Mouse (Mus musculus): ENCODE data around the gene Plcb4.

The Plcb4 gene

DNA sequence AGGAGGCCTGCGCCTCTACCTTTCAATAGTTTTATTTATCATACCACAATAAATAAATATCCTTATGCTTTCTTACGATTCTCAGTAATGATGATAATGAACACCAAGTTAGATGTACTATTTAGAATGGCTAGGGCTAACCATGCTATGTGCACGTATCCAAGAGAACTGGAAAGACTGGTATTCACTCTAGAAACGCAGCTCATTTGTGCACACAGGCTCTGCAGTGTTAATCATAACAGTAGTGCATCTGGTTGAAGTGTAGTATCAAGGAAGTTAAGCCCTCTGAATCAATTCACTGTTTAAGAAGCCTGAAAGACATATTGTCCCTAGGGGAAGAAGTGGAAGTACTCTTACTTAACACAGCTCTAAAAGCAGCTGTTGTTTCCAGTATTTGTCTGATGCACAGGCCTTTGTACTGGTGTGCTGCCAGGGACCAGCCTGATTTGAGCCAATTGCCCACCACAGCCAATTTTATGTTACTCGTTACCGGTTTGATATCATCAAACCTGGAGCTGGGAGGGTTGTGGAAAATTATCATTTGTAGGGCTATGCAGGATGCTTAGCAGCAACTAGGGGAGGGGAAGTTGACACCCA is 100.8 kb downstream of the Plcb4 start:
- no peak for DNase-seq (ENCODE audit: low spot score in 2 of 2)

DNA sequence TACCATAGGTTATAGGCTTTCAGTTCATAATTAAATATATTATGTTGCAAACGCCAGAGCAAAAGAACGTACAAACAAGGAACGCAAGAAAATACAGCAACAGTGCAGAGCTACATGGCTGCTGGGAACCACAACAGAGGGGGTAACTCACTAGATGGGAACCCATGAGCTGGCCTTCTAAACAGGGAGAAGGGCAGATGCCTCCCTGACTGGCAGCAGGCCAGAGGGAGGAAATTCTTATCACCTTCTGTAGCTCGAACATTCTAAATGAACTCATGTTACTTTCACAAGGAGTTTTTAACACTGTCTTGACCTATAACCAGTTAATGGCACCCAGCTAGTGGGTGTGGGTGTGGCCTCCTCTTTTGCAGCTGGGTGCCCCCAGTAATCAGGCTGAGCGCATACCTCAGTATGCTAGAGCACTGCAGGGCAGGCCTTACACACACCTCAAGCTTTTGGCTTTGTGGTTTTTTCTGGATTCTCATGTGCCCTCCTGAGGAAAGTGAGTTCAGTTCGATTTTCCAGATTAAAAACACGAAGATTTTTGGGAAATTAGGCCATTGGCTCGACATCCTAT is 102.5 kb downstream of the Plcb4 start:
- DNase-seq (ENCODE audit: low spot score in 2 of 2), result no peak

GRCm38 (mm10) chr2:135764706-135765105 is 105.9 kb downstream of the Plcb4 start:
- no peak for DNase-seq (ENCODE audit: low spot score in 2 of 2)

GRCm38 (mm10) chr2:135766471-135767063 is 107.8 kb downstream of the Plcb4 start:
- DNase-seq (ENCODE audit: low spot score in 2 of 2), result no peak

DNA sequence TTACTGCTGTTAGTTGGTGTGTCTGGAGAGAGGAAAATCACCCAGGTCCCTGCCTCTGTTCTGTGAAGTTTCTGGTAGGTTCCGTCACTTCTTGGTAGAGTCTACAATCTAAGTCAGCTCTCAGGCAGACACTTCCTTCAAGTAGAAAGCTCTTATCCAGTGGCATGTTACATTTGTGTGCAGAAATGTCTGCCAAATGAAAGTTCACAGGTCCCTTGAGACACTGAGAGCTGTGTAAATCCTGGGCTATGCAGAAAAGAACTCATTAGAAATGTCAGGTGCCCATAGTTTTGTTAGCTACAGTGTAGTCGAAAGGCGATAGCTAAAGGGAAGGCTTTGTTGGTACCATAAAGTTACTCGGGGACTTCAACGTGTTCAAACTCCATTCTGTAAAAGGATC is 108.7 kb downstream of the Plcb4 start:
- DNase-seq (ENCODE audit: low spot score in 2 of 2), result no peak

DNA sequence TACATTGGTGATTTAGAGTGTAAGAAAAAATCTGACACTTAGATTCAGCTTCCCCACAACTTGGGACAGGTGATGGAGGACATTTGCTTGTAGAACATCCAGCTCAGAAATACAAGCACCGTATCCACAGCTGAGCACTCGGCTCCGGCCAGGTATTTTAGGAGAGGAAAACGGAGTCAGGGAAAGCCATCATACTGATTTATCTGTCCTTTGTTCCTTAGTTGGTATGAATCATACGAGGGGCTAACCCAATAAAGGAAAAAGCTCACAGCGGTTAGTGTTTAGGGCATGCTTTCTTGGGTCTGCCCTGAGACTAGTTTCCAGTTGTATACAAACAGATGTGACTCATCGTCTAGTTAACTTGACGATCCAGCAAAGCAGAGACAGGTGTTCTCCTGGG is 110.9 kb downstream of the Plcb4 start:
- DNase-seq (ENCODE audit: low spot score in 2 of 2), result no peak

DNA sequence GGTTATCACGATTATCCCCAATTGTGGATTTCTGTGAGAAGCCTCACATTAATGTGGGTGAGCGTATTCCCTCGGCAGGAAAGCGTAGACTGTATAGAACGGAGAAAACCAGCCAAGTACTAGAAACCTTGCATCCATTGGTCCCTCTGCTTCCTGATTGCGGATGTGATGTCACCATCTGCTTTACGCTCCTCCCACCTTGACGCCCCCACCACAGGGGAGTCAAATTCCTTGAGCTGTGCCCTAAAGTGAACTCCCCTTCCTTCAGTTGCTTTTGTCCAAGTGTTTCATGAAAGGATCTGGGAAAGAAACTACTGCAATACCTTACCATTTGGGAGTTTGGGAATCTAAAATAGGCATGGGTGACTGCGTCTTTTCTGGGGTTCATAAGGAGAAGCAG is 111.4 kb downstream of the Plcb4 start:
- no peak for DNase-seq (ENCODE audit: low spot score in 2 of 2)

- DNase-seq (ENCODE audit: low spot score in 2 of 2), result no peak
These were observed 114.6 kb downstream of the Plcb4 start for GRCm38 (mm10) chr2:135773194-135773972.

DNA sequence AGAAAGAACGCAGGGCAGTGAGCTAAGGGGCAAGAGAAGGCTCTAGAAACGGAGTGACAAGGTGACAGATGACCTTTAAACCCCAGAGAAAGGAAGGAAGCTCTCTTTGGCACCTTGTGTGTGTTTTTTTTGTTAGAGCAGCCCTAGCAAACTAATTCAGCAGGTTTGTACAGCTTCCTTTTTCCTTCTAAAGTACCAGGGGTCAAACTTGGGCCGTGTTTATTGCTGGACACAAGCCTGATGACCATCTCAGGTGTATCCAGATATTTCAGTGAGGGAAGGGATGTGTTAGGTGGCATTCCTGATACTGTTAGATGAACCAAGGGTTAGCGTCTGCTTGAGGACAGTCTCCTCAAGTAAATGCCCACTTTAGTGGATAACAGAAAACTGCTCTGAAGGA is 116.2 kb downstream of the Plcb4 start:
- no peak for DNase-seq (ENCODE audit: low spot score in 2 of 2)

DNA sequence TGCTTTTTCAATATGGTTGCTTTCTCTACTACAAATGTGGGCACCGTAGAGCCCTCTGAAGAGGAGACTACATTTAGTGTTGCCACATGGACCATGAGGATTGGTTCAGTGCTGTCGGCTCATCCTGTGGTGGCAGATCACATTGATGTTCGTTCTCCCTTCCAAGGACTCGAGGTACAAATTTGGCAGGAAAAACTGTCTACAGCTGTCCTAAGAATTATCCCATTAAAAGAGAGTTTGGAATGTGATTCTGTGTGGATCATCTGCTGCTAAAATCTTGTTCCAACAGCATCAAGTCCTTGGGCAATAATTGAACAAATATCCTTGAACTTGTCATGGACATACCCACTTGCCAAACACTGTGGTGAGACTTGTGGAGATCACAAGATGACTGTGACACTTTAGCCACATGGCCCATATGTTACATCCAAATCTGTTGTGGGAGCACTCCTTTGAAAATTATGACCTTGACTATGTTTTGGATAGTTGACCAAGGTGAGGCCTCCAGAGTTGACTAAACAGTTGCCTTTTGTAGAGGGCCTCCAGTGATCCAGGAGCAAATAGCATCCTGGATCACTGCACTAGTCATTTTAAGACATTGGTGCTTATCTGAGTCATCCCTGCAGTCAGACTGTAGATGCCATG is 117.4 kb downstream of the Plcb4 start:
- DNase-seq (ENCODE audit: low spot score in 2 of 2), result no peak

DNA sequence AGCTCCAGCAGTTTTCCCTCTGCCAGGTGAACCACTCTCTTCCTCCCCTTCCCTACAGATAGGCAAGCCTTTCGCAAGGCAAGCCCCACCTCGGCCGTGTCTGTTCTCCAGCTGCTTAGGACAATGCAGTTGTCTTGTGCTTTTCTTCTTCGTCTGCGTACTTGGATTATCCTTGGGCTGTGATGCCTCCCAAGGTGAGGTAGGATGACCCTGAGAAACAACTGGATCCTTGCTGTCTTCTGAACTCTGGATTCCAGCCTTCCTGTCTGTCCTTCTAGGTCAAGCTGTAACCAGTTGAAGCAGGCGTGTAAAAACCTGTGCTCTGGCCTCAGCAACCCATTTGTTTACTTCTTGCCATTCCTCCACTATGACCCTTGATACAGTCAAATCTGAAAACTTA is 122.6 kb downstream of the Plcb4 start:
- DNase-seq (ENCODE audit: low spot score in 2 of 2), result no peak

- no peak for DNase-seq (ENCODE audit: low spot score in 2 of 2)
These were observed 128.6 kb downstream of the Plcb4 start for GRCm38 (mm10) chr2:135787415-135787814.

DNA sequence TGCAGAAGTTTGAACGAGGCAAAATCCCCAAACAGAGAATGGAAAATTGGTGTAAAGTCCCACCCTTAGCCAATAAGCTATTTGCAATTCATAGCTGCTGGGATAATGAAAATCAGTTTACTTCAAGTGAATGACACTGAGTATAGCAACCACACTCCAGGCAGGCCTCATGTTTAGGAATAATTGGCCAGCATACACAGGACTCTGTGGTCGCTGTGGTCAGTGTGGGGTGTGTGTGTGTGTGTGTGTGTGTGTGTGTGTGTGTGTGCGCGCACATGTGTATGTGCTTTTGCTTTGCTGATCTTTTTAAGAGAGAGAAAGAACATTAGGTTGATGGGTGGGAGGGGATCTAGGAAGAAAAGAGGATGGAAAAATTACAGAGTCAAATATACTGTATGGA is 134.1 kb downstream of the Plcb4 start:
- no peak for DNase-seq (ENCODE audit: low spot score in 2 of 2)

DNA sequence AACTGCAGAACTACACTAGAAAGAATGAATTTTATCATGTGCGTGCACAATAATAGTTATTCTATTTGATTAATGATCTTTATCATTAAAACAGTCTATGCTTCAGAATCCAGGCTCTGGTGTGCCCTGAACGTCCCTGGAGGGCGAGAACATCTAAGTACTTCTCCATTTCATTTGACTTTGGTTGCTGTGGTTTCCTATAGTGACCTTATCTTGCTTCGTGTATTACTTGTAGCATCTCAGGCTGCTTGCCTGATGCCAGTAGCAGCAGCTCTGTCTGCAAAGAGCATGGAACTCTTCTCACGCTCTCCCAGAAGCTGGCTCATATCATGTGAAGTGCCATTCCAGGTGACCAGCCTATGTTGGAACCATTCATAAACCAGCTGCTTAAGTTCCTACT is 137.9 kb downstream of the Plcb4 start:
- DNase-seq (ENCODE audit: low spot score in 2 of 2), result no peak

GRCm38 (mm10) chr2:135797677-135798546 is 139.1 kb downstream of the Plcb4 start:
- no peak for DNase-seq (ENCODE audit: low spot score in 2 of 2)

DNA sequence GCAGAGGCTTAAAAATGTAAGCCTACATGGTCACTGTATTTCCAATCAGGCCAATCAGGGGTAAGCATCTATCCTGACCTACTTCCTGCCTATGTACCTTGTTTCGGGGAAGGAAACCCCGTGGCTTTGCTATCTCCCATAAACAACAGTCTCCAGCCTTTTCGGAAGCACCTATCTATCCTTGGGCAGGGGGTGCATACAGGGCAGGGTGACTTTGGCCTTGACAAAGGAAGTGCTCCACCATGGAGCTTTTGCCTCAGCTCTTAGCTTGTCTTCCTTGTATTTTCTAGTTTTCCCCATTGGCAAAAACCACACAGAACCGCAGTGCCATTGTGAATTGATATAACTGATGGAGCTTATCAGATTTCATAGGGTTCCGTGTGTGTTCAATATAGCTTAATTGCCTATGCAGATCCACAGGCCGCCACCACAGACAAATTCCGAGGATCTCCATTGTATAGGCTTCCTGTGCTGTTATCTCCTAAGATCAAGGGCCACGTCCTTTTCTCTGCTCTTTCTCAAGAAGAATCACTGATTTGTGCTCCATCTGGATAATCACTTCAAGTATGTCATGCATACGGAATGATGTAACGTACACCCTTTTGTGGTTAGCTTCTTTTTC is 140.4 kb downstream of the Plcb4 start:
- no peak for DNase-seq (ENCODE audit: low spot score in 2 of 2)

DNA sequence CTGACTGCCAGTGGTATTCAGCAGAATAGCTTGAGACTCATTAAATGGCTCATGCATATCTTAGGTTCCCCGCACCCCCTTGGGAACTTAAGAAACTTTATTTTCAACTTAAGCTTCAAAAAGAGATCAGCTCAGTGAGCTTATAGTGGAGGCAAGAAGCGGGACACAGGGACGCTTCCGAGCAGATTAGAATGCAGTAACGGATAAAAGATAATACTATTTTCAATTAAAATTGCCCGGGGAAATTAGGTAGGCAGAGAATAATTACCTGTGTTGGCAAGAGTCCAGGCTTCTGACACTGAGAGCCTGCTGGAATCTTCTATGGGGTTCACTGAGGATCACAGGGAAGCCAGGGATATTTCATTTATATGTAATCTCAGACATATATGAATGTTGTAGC is 141.6 kb downstream of the Plcb4 start:
- no peak for DNase-seq (ENCODE audit: low spot score in 2 of 2)

DNA sequence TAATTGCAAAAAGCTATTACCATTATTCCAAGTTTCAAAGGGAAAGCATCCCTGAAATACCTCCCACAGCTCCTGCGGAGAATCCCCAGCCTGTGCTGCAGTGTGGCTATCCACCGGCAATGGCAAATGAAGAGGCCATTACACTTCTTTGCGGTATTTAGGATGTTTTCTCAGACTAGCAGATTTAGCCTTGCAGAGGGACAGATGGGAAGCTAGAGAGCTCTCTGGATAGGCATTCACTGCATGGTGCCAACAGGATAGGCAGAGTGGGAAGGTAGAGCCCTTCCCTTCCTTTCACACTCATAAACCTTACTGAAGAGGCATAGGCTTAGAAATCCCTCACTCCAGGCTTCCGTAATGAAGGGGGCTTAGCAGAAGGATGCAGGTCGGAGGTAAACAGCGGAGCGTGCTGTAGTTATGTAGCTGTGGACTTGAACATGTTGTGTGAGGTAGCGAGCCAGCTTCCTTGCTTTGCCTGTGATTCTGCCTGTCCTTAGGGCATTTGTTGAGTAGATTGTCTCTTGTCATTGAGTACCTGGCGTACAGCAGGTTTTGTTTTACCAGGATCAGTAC is 144.2 kb downstream of the Plcb4 start:
- DNase-seq (ENCODE audit: low spot score in 2 of 2), result no peak

DNA sequence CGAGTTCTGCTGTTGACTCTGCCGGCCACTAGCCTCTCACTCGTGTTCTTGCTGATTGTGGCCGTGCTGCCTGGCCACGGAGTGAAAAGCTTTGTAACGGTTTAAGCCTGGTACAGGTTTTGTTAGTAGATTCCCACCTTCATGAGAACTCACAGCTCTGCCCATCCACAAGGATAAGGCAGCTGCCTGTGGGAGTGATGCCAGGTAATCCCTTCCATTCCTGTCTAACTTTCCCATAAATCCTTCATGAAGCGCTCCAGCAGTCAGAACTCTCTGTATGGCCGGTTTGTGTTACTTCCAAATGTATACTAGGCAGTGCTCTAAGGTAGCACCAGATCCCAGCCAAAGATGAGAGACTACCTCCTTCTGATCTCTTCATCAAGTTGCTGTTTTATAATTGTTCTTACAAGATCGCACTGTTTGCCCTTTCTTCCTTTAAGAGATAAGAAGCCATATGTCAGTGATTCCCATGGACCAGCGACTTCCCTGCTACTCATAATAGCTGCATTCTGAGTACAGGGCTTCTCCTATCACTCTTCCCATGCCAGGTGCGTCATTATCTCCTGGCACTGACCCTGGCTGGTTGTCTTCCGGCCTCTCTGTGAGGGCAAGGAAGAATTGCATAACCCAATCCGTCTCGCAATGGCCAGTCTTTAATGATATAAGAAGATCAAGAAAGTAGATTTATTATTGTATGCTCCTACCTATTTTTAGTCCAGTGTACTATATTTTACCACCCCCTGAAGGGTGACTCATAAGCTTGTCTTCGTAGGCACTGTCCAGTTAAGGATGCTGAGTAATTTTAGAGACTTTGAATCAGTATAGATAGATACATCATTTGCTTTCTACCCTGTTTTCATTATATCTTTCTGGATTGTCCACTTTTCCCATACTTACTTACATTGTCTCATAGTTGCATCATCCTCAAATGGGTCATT is 147.2 kb downstream of the Plcb4 start:
- DNase-seq (ENCODE audit: low spot score in 2 of 2), result no peak
